In genomic region chr6:125476826-125477589, GRCm38 (mm10) we compare ENCODE assay signal across 10 mouse cellular contexts. TPM values are rescaled to one million over a fixed set of nuclear protein-coding genes. Genes with fewer than 3 reads are reported as not detected.
DNase-seq lines count a peak whose midpoint lies in the region; ATAC-seq and TF ChIP-seq lines count a peak whose summit lies in the region.
"Had no signal": no experiment of that assay in that cellular context is flagged by ENCODE, and none has a peak within 500 bp of the region (broad histone marks: within the 10 kb centered on the region; RNA-seq: fewer than 3 reads in every experiment).

No protein-coding gene starts in this region.

- no peaks in the 10 kb centered on the region for H3K79me2 ChIP-seq in liver, adult 2 months (ENCODE audit: control insufficient read depth, insufficient read depth, low read length)

- H3K4me3 ChIP-seq in heart, embryonic 10.5 days: no peak overlapping the region
- H3K4me3 ChIP-seq in liver, adult 2 months (ENCODE audit: insufficient read depth, low read depth, low read length): no peak overlapping the region
- H3K4me3 ChIP-seq in brown adipose tissue, adult 24 weeks (ENCODE audit: insufficient read depth, low read depth, low read length): no peak overlapping the region
- H3K4me3 ChIP-seq in liver, embryonic 16.5 days (ENCODE audit: low read depth, low read length): no peak overlapping the region

- DNase-seq in heart, embryonic 10.5 days (ENCODE audit: low spot score): no peak
- DNase-seq in heart, adult 9 months (ENCODE audit: low spot score in 2 of 2): no peak
- peak; percentile 12 for DNase-seq in liver, adult 2 months (ENCODE audit: extremely low read depth, low read depth, low spot score)
- no peak for DNase-seq in liver
- DNase-seq in frontal cortex, postnatal 25 days (ENCODE audit: low spot score in 2 of 2): no peak
- no peak for DNase-seq in ovary, postnatal 36 days (ENCODE audit: low spot score)
- DNase-seq: gastrocnemius, postnatal 25 days; layer of hippocampus, adult 9-11 months had no signal

- H3K27me3 ChIP-seq in heart, embryonic 10.5 days (ENCODE audit: insufficient read depth, poor library complexity, severe bottlenecking): peaks cover 18% of the 10 kb centered on the region
- no peaks in the 10 kb centered on the region for H3K27me3 ChIP-seq in liver, adult 2 months (ENCODE audit: control insufficient read depth, insufficient read depth, low read length)
- no peaks in the 10 kb centered on the region for H3K27me3 ChIP-seq in liver, embryonic 16.5 days (ENCODE audit: control insufficient read depth, insufficient read depth, low read depth, low read length)

- H3K27ac ChIP-seq in heart, embryonic 10.5 days: peak overlapping the region; percentile 3; the same call in 1 of the 2 replicates
- H3K27ac ChIP-seq in liver, adult 2 months (replicated peaks; ENCODE audit: insufficient read depth, low read depth, low read length): no peak overlapping the region
- H3K27ac ChIP-seq in brown adipose tissue, adult 24 weeks (replicated peaks; ENCODE audit: low read depth, low read length): peak overlapping the region; percentile 1; the same call in 1 of the 2 replicates
- peak overlapping the region; percentile 55 for H3K27ac ChIP-seq in liver, embryonic 16.5 days (ENCODE audit: low read length)

- TF ChIP-seq CTCF in liver, adult 2 months (IDR thresholded peaks at IDR 0.05; ENCODE audit: low read depth, low read length): no peak

- no peak for TF ChIP-seq POLR2A in liver, adult 2 months (IDR thresholded peaks at IDR 0.05; ENCODE audit: extremely low read depth, insufficient read depth, low read length)

- H3K9me3 ChIP-seq in heart, embryonic 10.5 days: no peaks in the 10 kb centered on the region
- H3K9me3 ChIP-seq in liver, embryonic 16.5 days (replicated peaks; ENCODE audit: control insufficient read depth, low read length): no peaks in the 10 kb centered on the region

- H3K4me2 ChIP-seq in liver, embryonic 16.5 days (ENCODE audit: low read depth, low read length): no peak overlapping the region

- H3K36me3 ChIP-seq in heart, embryonic 10.5 days: no peaks in the 10 kb centered on the region
- no peaks in the 10 kb centered on the region for H3K36me3 ChIP-seq in liver, adult 2 months (ENCODE audit: control insufficient read depth, insufficient read depth, low read length)
- no peaks in the 10 kb centered on the region; the same call in 1 of the 2 replicates for H3K36me3 ChIP-seq in liver, embryonic 16.5 days (ENCODE audit: control insufficient read depth, insufficient read depth)

- H3K9ac ChIP-seq in liver, adult 2 months (ENCODE audit: low read depth, low read length): no peak overlapping the region; the same call in 1 of the 2 replicates
- H3K9ac ChIP-seq in liver, embryonic 16.5 days (ENCODE audit: low read depth, low read length): no peak overlapping the region

- ATAC-seq in liver, embryonic 16.5 days (ENCODE audit: low read depth): no peak

- H3K4me1 ChIP-seq in heart, embryonic 10.5 days: peaks cover 65% of the 10 kb centered on the region
- H3K4me1 ChIP-seq in liver, adult 2 months (ENCODE audit: control insufficient read depth, insufficient read depth, low read length): peaks cover 17% of the 10 kb centered on the region
- H3K4me1 ChIP-seq in brown adipose tissue, adult 24 weeks (ENCODE audit: control insufficient read depth, insufficient read depth, insufficient read length, low read length): peaks cover 30% of the 10 kb centered on the region
- H3K4me1 ChIP-seq in liver, embryonic 16.5 days (ENCODE audit: control insufficient read depth, low read depth, low read length): peaks cover 73% of the 10 kb centered on the region

- WGBS in heart, embryonic 10.5 days: 73% methylated on average over 9 of the region's 9 CpGs
- 41% methylated on average over 9 of the region's 9 CpGs for whole genome bisulfite sequencing in liver, adult 2 months
- WGBS in liver, embryonic 16.5 days (ENCODE audit: insufficient replicate concordance): 57% methylated on average over 9 of the region's 9 CpGs

RNA-seq across cellular contexts. Expression of gene Cd9, which starts 17.6 kb away (rescaled TPM):
- polyA plus RNA-seq in heart, embryonic 10.5 days (2016; fragmentation: Nextera tagmentation; extraction: Ambion mirVana): 70.2 and 73.2 TPM in 2 replicates
- 17.4 and 19.1 TPM in 2 replicates for total RNA-seq in liver, adult 2 months (2014; rRNA removed)
- polyA plus RNA-seq in liver, adult 2 months (2012; rRNA removed): 17.9 and 33.7 TPM in 2 replicates
- 13.5 and 22.6 TPM in 2 replicates for polyA plus RNA-seq in brown adipose tissue, adult 24 weeks (2012; ENCODE audit: insufficient read depth, insufficient read length, missing spikeins)
- 165 and 168 TPM in 2 replicates for polyA plus RNA-seq in liver, embryonic 16.5 days (2015; fragmentation: Nextera tagmentation; extraction: Ambion mirVana)
